Mouse (Mus musculus): ENCODE results near the gene Tspoap1. TPM values are rescaled to one million over a fixed set of nuclear protein-coding genes. Genes with fewer than 3 reads are reported as not detected.

The Tspoap1 gene
- total and polyA plus RNA-seq, 3 experiments = 12.3 to 36.9 (median 12.8) TPM

- TF ChIP-seq GABPA (IDR thresholded peaks at IDR 0.05; ENCODE audit: insufficient replicate concordance, low read depth, low read length) (no peak), TBP (conservative IDR thresholded peaks at IDR 0.05; ENCODE audit: low read depth, low read length) (no peak)
Observed at GRCm38 (mm10) chr11:87722891-87723290, 37.5 kb upstream of the Tspoap1 start (continued).

GRCm38 (mm10) chr11:87725515-87725914 lies 34.8 kb upstream of the Tspoap1 start:
- Histone ChIP-seq H3K4me1 (ENCODE audit: control insufficient read depth in 1 of 2, insufficient read depth in 2 of 2) (peaks cover 0 to 23% of the 10 kb centered on the region in 2 experiments; a peak in 3 of 4 replicates), H3K4me2 (ENCODE audit: insufficient read depth, low read depth, poor library complexity, severe bottlenecking) (no peak overlapping the region), H3K27ac (ENCODE audit: insufficient read depth, low read depth) (no peak overlapping the region), H3K9ac (ENCODE audit: insufficient read depth, low read depth) (no peak overlapping the region), H3K9me3 (replicated peaks; ENCODE audit: low read length) (peaks cover 2% of the 10 kb centered on the region), H3K27me3 (replicated peaks) (no peaks in the 10 kb centered on the region), H3K79me2 (replicated peaks; ENCODE audit: control insufficient read depth, extremely low read depth, insufficient read depth, poor library complexity, severe bottlenecking) (peaks cover 9% of the 10 kb centered on the region), H3K4me3 (replicated peaks in 1 of 3; ENCODE audit: low read depth in 2 of 3, low read length in 2 of 3, poor library complexity in 1 of 3) (no peak overlapping the region), H3K36me3 (replicated peaks in 1 of 2; ENCODE audit: control insufficient read depth in 1 of 2, insufficient read depth in 1 of 2, low read length in 1 of 2) (peaks cover 63 to 94% of the 10 kb centered on the region in 2 experiments)
- dilution Hi-C loops (cut with MboI; ENCODE audit: extremely low pct_ligation_motif_present, extremely low pct_unique_long_range_greater_than_20kb, low sequenced_read_pairs) = no loop called here
- in situ Hi-C loops (cut with MboI; ENCODE audit: low pct_ligation_motif_present, low pct_unique_long_range_greater_than_20kb, low sequenced_read_pairs) = no loop called here
- DNase-seq (ENCODE audit: extremely low read depth) = no peak
- TF ChIP-seq ZC3H11A (IDR thresholded peaks at IDR 0.05; ENCODE audit: low read depth, low read length) (no peak), JUN (IDR thresholded peaks at IDR 0.05; ENCODE audit: insufficient read depth, low read depth, low read length) (no peak), JUND (conservative IDR thresholded peaks at IDR 0.05; ENCODE audit: low read depth, low read length) (no peak), ZMIZ1 (IDR thresholded peaks at IDR 0.05; ENCODE audit: low read depth, low read length) (no peak), CHD2 (IDR thresholded peaks at IDR 0.05; ENCODE audit: low read length) (no peak), MEF2A (IDR thresholded peaks at IDR 0.05; ENCODE audit: borderline replicate concordance, low read depth, low read length) (no peak), RCOR1 (conservative IDR thresholded peaks at IDR 0.05; ENCODE audit: low read depth, low read length) (no peak), NRF1 (IDR thresholded peaks at IDR 0.05; ENCODE audit: low read depth, low read length) (no peak), TCF12 (IDR thresholded peaks at IDR 0.05; ENCODE audit: low read depth, low read length) (no peak), USF2 (conservative IDR thresholded peaks at IDR 0.05; ENCODE audit: low read depth, low read length) (no peak), PAX5 (IDR thresholded peaks at IDR 0.05; ENCODE audit: low read length) (no peak), SIN3A (IDR thresholded peaks at IDR 0.05; ENCODE audit: low read length) (no peak), CHD1 (IDR thresholded peaks at IDR 0.05; ENCODE audit: low read depth, low read length) (no peak)

GRCm38 (mm10) chr11:87725964-87726562 lies 34.3 kb upstream of the Tspoap1 start:
- Histone ChIP-seq H3K9me3 (replicated peaks; ENCODE audit: low read length) (peaks cover 2% of the 10 kb centered on the region), H3K4me1 (ENCODE audit: control insufficient read depth in 1 of 2, insufficient read depth in 2 of 2) (peaks cover 0 to 18% of the 10 kb centered on the region in 2 experiments; a peak in 2 of 4 replicates), H3K4me3 (replicated peaks in 1 of 3; ENCODE audit: low read depth in 2 of 3, low read length in 2 of 3, poor library complexity in 1 of 3) (no peak overlapping the region), H3K36me3 (replicated peaks in 1 of 2; ENCODE audit: control insufficient read depth in 1 of 2, insufficient read depth in 1 of 2, low read length in 1 of 2) (peaks cover 66 to 94% of the 10 kb centered on the region in 2 experiments), H3K79me2 (replicated peaks; ENCODE audit: control insufficient read depth, extremely low read depth, insufficient read depth, poor library complexity, severe bottlenecking) (peaks cover 8% of the 10 kb centered on the region), H3K27me3 (replicated peaks) (no peaks in the 10 kb centered on the region), H3K4me2 (ENCODE audit: insufficient read depth, low read depth, poor library complexity, severe bottlenecking) (no peak overlapping the region), H3K9ac (ENCODE audit: insufficient read depth, low read depth) (no peak overlapping the region), H3K27ac (ENCODE audit: insufficient read depth, low read depth) (no peak overlapping the region)
- TF ChIP-seq MYC (IDR thresholded peaks at IDR 0.05; ENCODE audit: low read depth, low read length) = no peak
- no peak for TF ChIP-seq IRF4 (IDR thresholded peaks at IDR 0.05; ENCODE audit: low read depth, low read length)
- TF ChIP-seq MEF2A (IDR thresholded peaks at IDR 0.05; ENCODE audit: borderline replicate concordance, low read depth, low read length) = no peak
- TF ChIP-seq ZMIZ1 (IDR thresholded peaks at IDR 0.05; ENCODE audit: low read depth, low read length) = no peak
- no peak for TF ChIP-seq MAFK (IDR thresholded peaks at IDR 0.05; ENCODE audit: insufficient replicate concordance, low read length)
- no peak for TF ChIP-seq EP300 (IDR thresholded peaks at IDR 0.05; ENCODE audit: low read length)
- no peak for TF ChIP-seq POLR2AphosphoS2 (IDR thresholded peaks at IDR 0.05; ENCODE audit: low read depth, low read length)
- no peak for TF ChIP-seq ZNF384 (IDR thresholded peaks at IDR 0.05; ENCODE audit: low read depth, low read length)
- no peak for TF ChIP-seq JUND (conservative IDR thresholded peaks at IDR 0.05; ENCODE audit: low read depth, low read length)
- no peak for DNase-seq (ENCODE audit: extremely low read depth)
- dilution Hi-C loops (cut with MboI; ENCODE audit: extremely low pct_ligation_motif_present, extremely low pct_unique_long_range_greater_than_20kb, low sequenced_read_pairs) (no loop called here), in situ Hi-C loops (cut with MboI; ENCODE audit: low pct_ligation_motif_present, low pct_unique_long_range_greater_than_20kb, low sequenced_read_pairs) (no loop called here)

All from CH12.LX (cell line).